Mouse (Mus musculus) MEL (cell line): ENCODE measurements around the gene Uba3.

Experiments used
- CTCF ChIP-seq, 3 experiments: IDR thresholded peaks in 2 of 3; conservative IDR thresholded peaks in 1 of 3; 2 replicates each; pipeline ENCODE4 v1.5.1; 2011 to 2012; ENCODE audit warnings: low read length in 3 of 3, low read depth in 2 of 3, mild to moderate bottlenecking in 2 of 3, improper control_type of control experiment in 1 of 3, inconsistent platforms in 1 of 3, mixed read lengths in 1 of 3, moderate library complexity in 1 of 3; ENCODE audit not compliant: control insufficient read depth in 1 of 3, insufficient read depth in 1 of 3, poor library complexity in 1 of 3, severe bottlenecking in 1 of 3
- ETS1 ChIP-seq: IDR thresholded peaks from 2 replicates; pipeline ENCODE4 v1.6.1; 2012; ENCODE audit warnings: low read depth, mild to moderate bottlenecking, inconsistent platforms, low read length, improper control_type of control experiment, moderate library complexity
- GABPA ChIP-seq: IDR thresholded peaks from 2 replicates; pipeline ENCODE4 v1.6.1; 2012; ENCODE audit warnings: low read depth, mild to moderate bottlenecking, inconsistent platforms, low read length, improper control_type of control experiment, moderate library complexity
- HCFC1 ChIP-seq: IDR thresholded peaks from 2 replicates; pipeline ENCODE4 v1.6.1; 2012; ENCODE audit warnings: low read depth, mild to moderate bottlenecking, inconsistent platforms, low read length, improper control_type of control experiment, moderate library complexity
- MAX ChIP-seq: IDR thresholded peaks from 2 replicates; pipeline ENCODE4 v1.6.1; 2011; ENCODE audit warnings: low read length, improper control_type of control experiment
- MXI1 ChIP-seq: IDR thresholded peaks from 2 replicates; pipeline ENCODE4 v1.6.1; 2011; ENCODE audit warnings: mild to moderate bottlenecking, low read depth, low read length, improper control_type of control experiment
- POLR2A ChIP-seq, 2 experiments: IDR thresholded peaks; 2 replicates each; pipeline ENCODE4 v1.6.1; 2011 to 2012; ENCODE audit warnings: low read length in 2 of 2, mild to moderate bottlenecking in 2 of 2, control low read depth in 1 of 2, improper control_type of control experiment in 1 of 2, low read depth in 1 of 2, moderate library complexity in 1 of 2; ENCODE audit not compliant: control insufficient read depth in 1 of 2, insufficient read depth in 1 of 2, poor library complexity in 1 of 2
- POLR2AphosphoS2 ChIP-seq: IDR thresholded peaks from 2 replicates; pipeline ENCODE4 v1.6.1; 2011; ENCODE audit warnings: low read length, improper control_type of control experiment
- TAL1 ChIP-seq: IDR thresholded peaks from 2 replicates; pipeline ENCODE4 v1.6.1; 2012; ENCODE audit warnings: mild to moderate bottlenecking, inconsistent platforms, low read length, moderate library complexity, mixed read lengths
- USF1 ChIP-seq: IDR thresholded peaks from 2 replicates; pipeline ENCODE4 v1.6.1; 2014; ENCODE audit warnings: low read depth, mild to moderate bottlenecking, inconsistent platforms, low read length, improper control_type of control experiment, moderate library complexity

- no peak for TF ChIP-seq MAX
- no peak for TF ChIP-seq CTCF (IDR thresholded peaks at IDR 0.05 in 2 of 3, conservative IDR thresholded peaks at IDR 0.05 in 1 of 3; ENCODE audit: control insufficient read depth in 1 of 3, insufficient read depth in 1 of 3, low read depth in 2 of 3, low read length in 3 of 3, poor library complexity in 1 of 3, severe bottlenecking in 1 of 3)
- no peak for TF ChIP-seq USF1
- no peak for TF ChIP-seq HCFC1
- TF ChIP-seq GABPA, result no peak
- no peak for TF ChIP-seq TAL1
- 0 out of 2 replicates have a peak, but pooled peaks have one; percentile 23 for TF ChIP-seq ETS1
- no peak for TF ChIP-seq MXI1
- no peak for TF ChIP-seq POLR2A (IDR thresholded peaks at IDR 0.05; ENCODE audit: control insufficient read depth in 1 of 2, insufficient read depth in 1 of 2, low read depth in 1 of 2, low read length in 2 of 2, poor library complexity in 1 of 2)
- TF ChIP-seq POLR2AphosphoS2, result no peak
Observed at GRCm38 (mm10) chr6:97222931-97223467, 17.6 kb upstream of the Uba3 start.
